Mouse (Mus musculus) MEL (cell line): ENCODE measurements around the gene Cpne9. TPM values are rescaled to one million over a fixed set of nuclear protein-coding genes. Genes with fewer than 3 reads are reported as not detected.

Source experiments
- DNase-seq: peaks from one replicate; pipeline ENCODE4 v3.0.0; 2011; ENCODE audit warnings: low read depth, low spot score
- H3K27ac ChIP-seq: 2 replicates; pipeline ENCODE4 v1.5.1; 2012; ENCODE audit warnings: low read depth, mild to moderate bottlenecking, control low read depth, low read length, moderate library complexity; ENCODE audit not compliant: control insufficient read depth
- H3K27me3 ChIP-seq, 2 experiments: fragments of 150-350 bp in 1 of 2; sonication (generic) in 1 of 2; 2 replicates each; pipeline ENCODE4 v1.6.1; 2012; ENCODE audit warnings: low read length in 2 of 2, mild to moderate bottlenecking in 2 of 2, improper control_type of control experiment in 1 of 2, moderate library complexity in 1 of 2; ENCODE audit not compliant: insufficient read depth in 2 of 2, control insufficient read depth in 1 of 2
- H3K36me3 ChIP-seq, 2 experiments: 2 replicates each; pipeline ENCODE4 v1.6.1; 2012 to 2014; ENCODE audit warnings: low read length in 2 of 2, improper control_type of control experiment in 1 of 2, inconsistent platforms in 1 of 2, mild to moderate bottlenecking in 1 of 2; ENCODE audit not compliant: insufficient read depth in 2 of 2, control insufficient read depth in 1 of 2
- H3K4me1 ChIP-seq, 2 experiments: fragments of 150-350 bp in 1 of 2; sonication (generic) in 1 of 2; 2 replicates each; pipeline ENCODE4 v1.6.1; 2012; ENCODE audit warnings: low read length in 2 of 2, improper control_type of control experiment in 1 of 2, mild to moderate bottlenecking in 1 of 2; ENCODE audit not compliant: insufficient read depth in 2 of 2, control insufficient read depth in 1 of 2
- H3K4me3 ChIP-seq, 2 experiments: fragments of 150-350 bp in 1 of 2; sonication (generic) in 1 of 2; 2 replicates each; pipeline ENCODE4 v1.5.1; 2012; ENCODE audit warnings: low read depth in 2 of 2, low read length in 2 of 2, mild to moderate bottlenecking in 2 of 2, moderate library complexity in 2 of 2, control low read depth in 1 of 2, improper control_type of control experiment in 1 of 2; ENCODE audit not compliant: control insufficient read depth in 1 of 2, insufficient read depth in 1 of 2
- H3K79me2 ChIP-seq: 2 replicates; pipeline ENCODE4 v1.6.1; 2012; ENCODE audit warnings: mild to moderate bottlenecking, low read length, moderate library complexity; ENCODE audit not compliant: control insufficient read depth, poor library complexity, insufficient read depth
- H3K9ac ChIP-seq: 2 replicates; pipeline ENCODE4 v1.6.1; 2012; ENCODE audit warnings: low read depth, mild to moderate bottlenecking, control low read depth, low read length, moderate library complexity; ENCODE audit not compliant: control insufficient read depth, poor library complexity, severe bottlenecking
- H3K9me3 ChIP-seq: fragments of 150-350 bp; sonication (generic); replicated peaks from 2 replicates; pipeline ENCODE4 v1.6.1; 2012; ENCODE audit warnings: mild to moderate bottlenecking, low read length, improper control_type of control experiment, moderate library complexity; ENCODE audit not compliant: insufficient read depth
- CHD2 ChIP-seq: IDR thresholded peaks from 2 replicates; pipeline ENCODE4 v1.6.1; 2011; ENCODE audit warnings: low read length, improper control_type of control experiment
- CTCF ChIP-seq, 3 experiments: IDR thresholded peaks in 2 of 3; conservative IDR thresholded peaks in 1 of 3; 2 replicates each; pipeline ENCODE4 v1.5.1; 2011 to 2012; ENCODE audit warnings: low read length in 3 of 3, low read depth in 2 of 3, mild to moderate bottlenecking in 2 of 3, improper control_type of control experiment in 1 of 3, inconsistent platforms in 1 of 3, mixed read lengths in 1 of 3, moderate library complexity in 1 of 3; ENCODE audit not compliant: control insufficient read depth in 1 of 3, insufficient read depth in 1 of 3, poor library complexity in 1 of 3, severe bottlenecking in 1 of 3
- E2F4 ChIP-seq: IDR thresholded peaks from 2 replicates; pipeline ENCODE4 v1.6.1; 2011; ENCODE audit warnings: low read depth, low read length, improper control_type of control experiment, borderline replicate concordance
- EP300 ChIP-seq, 2 experiments: IDR thresholded peaks; 2 replicates each; pipeline ENCODE4 v1.6.1; 2011; ENCODE audit warnings: improper control_type of control experiment in 2 of 2, low read length in 2 of 2, low read depth in 1 of 2, mild to moderate bottlenecking in 1 of 2
- ETS1 ChIP-seq: IDR thresholded peaks from 2 replicates; pipeline ENCODE4 v1.6.1; 2012; ENCODE audit warnings: low read depth, mild to moderate bottlenecking, inconsistent platforms, low read length, improper control_type of control experiment, moderate library complexity
- GATA1 ChIP-seq: IDR thresholded peaks from 2 replicates; pipeline ENCODE4 v1.6.1; 2011; ENCODE audit warnings: low read depth, low read length, improper control_type of control experiment
- JUND ChIP-seq: IDR thresholded peaks from 2 replicates; pipeline ENCODE4 v1.6.1; 2011; ENCODE audit warnings: low read depth, mild to moderate bottlenecking, improper control_type of control experiment, low read length
- KAT2A ChIP-seq: conservative IDR thresholded peaks from 2 replicates; pipeline ENCODE4 v1.6.1; 2012; ENCODE audit warnings: low read depth, low read length, improper control_type of control experiment, inconsistent platforms
- MAFK ChIP-seq: IDR thresholded peaks from 2 replicates; pipeline ENCODE4 v1.6.1; 2011; ENCODE audit warnings: low read depth, mild to moderate bottlenecking, low read length, improper control_type of control experiment, borderline replicate concordance
- MAX ChIP-seq: IDR thresholded peaks from 2 replicates; pipeline ENCODE4 v1.6.1; 2011; ENCODE audit warnings: low read length, improper control_type of control experiment
- MAZ ChIP-seq: IDR thresholded peaks from 2 replicates; pipeline ENCODE4 v1.6.1; 2012; ENCODE audit warnings: low read depth, mild to moderate bottlenecking, inconsistent platforms, low read length, improper control_type of control experiment
- MEF2A ChIP-seq: IDR thresholded peaks from 2 replicates; pipeline ENCODE4 v1.6.1; 2014; ENCODE audit warnings: low read depth, mild to moderate bottlenecking, inconsistent platforms, low read length, improper control_type of control experiment; ENCODE audit not compliant: poor library complexity, insufficient replicate concordance, severe bottlenecking; ENCODE audit errors: extremely low read depth
- MXI1 ChIP-seq: IDR thresholded peaks from 2 replicates; pipeline ENCODE4 v1.6.1; 2011; ENCODE audit warnings: mild to moderate bottlenecking, low read depth, low read length, improper control_type of control experiment
- MYB ChIP-seq: IDR thresholded peaks from 2 replicates; pipeline ENCODE4 v1.6.1; 2011; ENCODE audit warnings: mild to moderate bottlenecking, low read depth, low read length, improper control_type of control experiment
- MYC ChIP-seq: IDR thresholded peaks from 2 replicates; pipeline ENCODE4 v1.6.1; 2011; ENCODE audit warnings: low read depth, mild to moderate bottlenecking, low read length, improper control_type of control experiment, moderate library complexity
- NELFE ChIP-seq: IDR thresholded peaks from 2 replicates; pipeline ENCODE4 v1.6.1; 2011; ENCODE audit warnings: low read depth, low read length, improper control_type of control experiment
- NRF1 ChIP-seq: IDR thresholded peaks from 2 replicates; pipeline ENCODE4 v1.6.1; 2014; ENCODE audit warnings: low read depth, mild to moderate bottlenecking, inconsistent platforms, low read length, improper control_type of control experiment, moderate library complexity; ENCODE audit not compliant: poor library complexity, insufficient read depth, severe bottlenecking
- POLR2AphosphoS2 ChIP-seq: IDR thresholded peaks from 2 replicates; pipeline ENCODE4 v1.6.1; 2011; ENCODE audit warnings: low read length, improper control_type of control experiment
- RCOR1 ChIP-seq: IDR thresholded peaks from 2 replicates; pipeline ENCODE4 v1.6.1; 2012; ENCODE audit warnings: low read depth, mild to moderate bottlenecking, inconsistent platforms, low read length, improper control_type of control experiment
- SIN3A ChIP-seq: IDR thresholded peaks from 2 replicates; pipeline ENCODE4 v1.6.1; 2012; ENCODE audit warnings: low read length, improper control_type of control experiment, inconsistent platforms
- TAL1 ChIP-seq: IDR thresholded peaks from 2 replicates; pipeline ENCODE4 v1.6.1; 2012; ENCODE audit warnings: mild to moderate bottlenecking, inconsistent platforms, low read length, moderate library complexity, mixed read lengths
- TBP ChIP-seq: IDR thresholded peaks from 2 replicates; pipeline ENCODE4 v1.8.0; 2011; ENCODE audit warnings: low read depth, low read length, improper control_type of control experiment
- TCF12 ChIP-seq: IDR thresholded peaks from 2 replicates; pipeline ENCODE4 v1.6.1; 2014; ENCODE audit warnings: low read depth, mild to moderate bottlenecking, inconsistent platforms, low read length, improper control_type of control experiment, moderate library complexity
- UBTF ChIP-seq: IDR thresholded peaks from 2 replicates; pipeline ENCODE4 v1.6.1; 2012; ENCODE audit warnings: low read depth, mild to moderate bottlenecking, inconsistent platforms, low read length, improper control_type of control experiment, moderate library complexity, borderline replicate concordance; ENCODE audit not compliant: insufficient read depth
- ZKSCAN1 ChIP-seq: IDR thresholded peaks from 2 replicates; pipeline ENCODE4 v1.6.1; 2012; ENCODE audit warnings: low read depth, mild to moderate bottlenecking, inconsistent platforms, low read length, improper control_type of control experiment, moderate library complexity
- ZNF384 ChIP-seq: IDR thresholded peaks from 2 replicates; pipeline ENCODE4 v1.6.1; 2012; ENCODE audit warnings: low read depth, mild to moderate bottlenecking, inconsistent platforms, low read length, improper control_type of control experiment
- polyA plus RNA-seq, 2 experiments: library from polyadenylated mRNA; stranded (reverse) in 1 of 2; unstranded in 1 of 2; fragments of >175 nt in 1 of 2; fragments of >200 nt in 1 of 2; gene quantifications; 2 replicates each; pipeline versions ENCODE4 v1.2.1 to v1.2.4; 2012; ENCODE audit warnings: low replicate concordance in 2 of 2, low read depth in 1 of 2; ENCODE audit not compliant: insufficient read length in 2 of 2, insufficient read depth in 1 of 2, missing spikeins in 1 of 2
- total RNA-seq: library from RNA; depleted of rRNA; stranded (reverse); fragments of 300-350 nt; gene quantifications from 2 replicates; pipeline ENCODE4 v1.2.3, GENCODE M21; 2012

The Cpne9 gene
- total and polyA plus RNA-seq, 3 experiments, result 1.3 to 1.6 TPM; not detected in 1

GRCm38 (mm10) chr6:113267988-113268387 is 14.1 kb upstream of the Cpne9 start:
- Histone ChIP-seq H3K27ac (no peak overlapping the region), H3K36me3 (no peaks in the 10 kb centered on the region), H3K9me3 (no peaks in the 10 kb centered on the region)
- DNase-seq, result no peak
- TF ChIP-seq ETS1, result no peak
- TF ChIP-seq TCF12, result no peak
- no peak for TF ChIP-seq SIN3A
- no peak for TF ChIP-seq POLR2AphosphoS2
- TF ChIP-seq JUND, result no peak
- no peak for TF ChIP-seq CTCF (IDR thresholded peaks at IDR 0.05 in 2 of 3, conservative IDR thresholded peaks at IDR 0.05 in 1 of 3; ENCODE audit: control insufficient read depth in 1 of 3, insufficient read depth in 1 of 3, low read depth in 2 of 3, low read length in 3 of 3, poor library complexity in 1 of 3, severe bottlenecking in 1 of 3)
- no peak for TF ChIP-seq TAL1
- no peak for TF ChIP-seq MAZ
- no peak for TF ChIP-seq CHD2
- no peak for TF ChIP-seq RCOR1
- TF ChIP-seq MEF2A, result no peak
- no peak for TF ChIP-seq MYC
- TF ChIP-seq ZNF384, result no peak
- TF ChIP-seq KAT2A, result no peak
- TF ChIP-seq MXI1, result no peak
- TF ChIP-seq, all 39 proteins: peak for 0
- Histone ChIP-seq H3K4me1 (no peaks in the 10 kb centered on the region), H3K79me2 (no peaks in the 10 kb centered on the region), H3K4me3 (no peak overlapping the region), H3K9ac (no peak overlapping the region), H3K27me3 (no peaks in the 10 kb centered on the region)

- no peak for TF ChIP-seq SIN3A
- TF ChIP-seq RCOR1, result no peak
- no peak for TF ChIP-seq EP300 (IDR thresholded peaks at IDR 0.05; ENCODE audit: low read depth in 1 of 2, low read length in 2 of 2)
- TF ChIP-seq E2F4, result no peak
- TF ChIP-seq JUND, result no peak
- no peak for TF ChIP-seq MEF2A
- TF ChIP-seq NRF1, result no peak
- no peak for TF ChIP-seq GATA1
- no peak for TF ChIP-seq TBP
- no peak for TF ChIP-seq MYC
- TF ChIP-seq CTCF (IDR thresholded peaks at IDR 0.05 in 2 of 3, conservative IDR thresholded peaks at IDR 0.05 in 1 of 3; ENCODE audit: control insufficient read depth in 1 of 3, insufficient read depth in 1 of 3, low read depth in 2 of 3, low read length in 3 of 3, poor library complexity in 1 of 3, severe bottlenecking in 1 of 3), result no peak
- no peak for TF ChIP-seq ZNF384
- no peak for TF ChIP-seq NELFE
- TF ChIP-seq MYB, result no peak
- no peak for TF ChIP-seq MAX
- no peak for TF ChIP-seq MAFK
- TF ChIP-seq ZKSCAN1, result no peak
- no peak for TF ChIP-seq UBTF
- TF ChIP-seq, all 39 proteins: peak for 0
- no peak overlapping the region for H3K4me3 ChIP-seq
- H3K79me2 ChIP-seq, result no peaks in the 10 kb centered on the region
- no peaks in the 10 kb centered on the region for H3K27me3 ChIP-seq
- DNase-seq, result no peak
- no peaks in the 10 kb centered on the region for H3K4me1 ChIP-seq
- no peaks in the 10 kb centered on the region for H3K36me3 ChIP-seq
- no peaks in the 10 kb centered on the region for H3K9me3 ChIP-seq
- H3K27ac ChIP-seq, result no peak overlapping the region
- no peak overlapping the region for H3K9ac ChIP-seq
Measured at GRCm38 (mm10) chr6:113272365-113272764, 9.7 kb upstream of the Cpne9 start.
